Mouse (Mus musculus) monocyte, adult 59 days (primary cell): Measurements from ENCODE around the gene Epha4. TPM values are rescaled to one million over a fixed set of nuclear protein-coding genes. Genes with fewer than 3 reads are reported as not detected.

Experiments
- total RNA-seq, 2 experiments: library from RNA; stranded (reverse); gene quantifications; one replicate each; pipeline ENCODE4 v1.2.4; 2023

Epha4 gene
- 10 to 100 TPM; 27.7 to 32.2 TPM for total RNA-seq

DNA sequence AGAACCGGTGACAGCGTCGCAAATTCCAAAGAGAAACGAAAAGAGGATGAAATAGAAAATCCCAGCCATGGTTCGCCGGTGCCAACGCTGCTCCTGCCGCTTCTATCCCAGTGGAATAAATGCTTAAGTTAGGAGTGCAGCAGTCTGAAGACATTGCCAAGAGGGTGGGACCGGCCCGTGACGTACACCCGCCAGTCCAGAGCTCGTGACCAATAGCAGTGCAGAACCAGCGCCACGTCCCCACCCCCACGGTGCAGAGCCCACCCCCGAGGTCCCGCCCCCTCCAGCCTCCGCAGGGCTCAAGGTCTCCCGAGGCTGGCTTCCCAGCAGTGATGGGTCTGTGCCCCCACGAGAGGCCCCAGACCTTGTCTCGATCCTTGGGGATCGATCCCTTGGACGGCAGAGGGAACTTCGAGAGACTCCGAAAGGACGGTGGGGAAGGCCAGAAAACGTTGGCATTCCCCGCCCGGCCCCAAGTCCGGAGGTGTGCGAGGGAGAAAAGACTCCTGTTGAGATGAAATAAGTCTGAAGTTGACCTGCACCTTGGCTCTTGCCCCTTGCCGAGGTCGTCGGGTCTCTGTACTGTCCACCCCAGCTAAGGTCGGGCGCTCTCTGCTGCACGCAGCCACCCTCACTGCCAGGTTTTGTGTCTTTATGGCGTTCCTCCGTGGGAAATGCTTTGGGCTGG is at the start of gene Epha4:
Gene Epha4 (minus strand): TSS at position 126 of the 688 bp plus-strand sequence.

